Mouse (Mus musculus): ENCODE results near the gene Cts6. TPM values are rescaled to one million over a fixed set of nuclear protein-coding genes. Genes with fewer than 3 reads are reported as not detected.
"Not testable (repeated sequence)": the region's sequence is repeated elsewhere in the genome, so short reads cannot be mapped to it uniquely, and the experiment has no call there.

Gene Cts6
- not detected in 2 replicates for polyA plus RNA-seq (2015; fragmentation: Nextera tagmentation; extraction: Ambion mirVana)

GRCm38 (mm10) chr13:61203310-61203709 is at the start of gene Cts6:
TSS of gene Cts6 (minus strand) at chr13:61203410.
- WGBS, result 81% methylated on average over 3 of the region's 3 CpGs
- peaks cover 3% of the 10 kb centered on the region; the same call in 1 of the 2 replicates for H3K9me3 ChIP-seq (ENCODE audit: control insufficient read depth, low read length)
- no peak within 1 kb of the TSS for H3K27ac ChIP-seq (ENCODE audit: low read length)
- no peak within 1 kb of the TSS for H3K4me2 ChIP-seq (ENCODE audit: low read depth, low read length)
- H3K27me3 ChIP-seq (replicated peaks; ENCODE audit: control insufficient read depth, insufficient read depth, low read length), result no peaks in the 10 kb centered on the region
- H3K4me3 ChIP-seq (ENCODE audit: low read length), result no peak within 1 kb of the TSS
- ATAC-seq, result no peak
- H3K4me1 ChIP-seq (ENCODE audit: control insufficient read depth, insufficient read depth, low read length), result no peaks in the 10 kb centered on the region
- no peak within 1 kb of the TSS for H3K9ac ChIP-seq (ENCODE audit: low read depth, low read length)
- H3K36me3 ChIP-seq (ENCODE audit: control insufficient read depth, insufficient read depth, low read length), result no peaks in the 10 kb centered on the region

GRCm38 (mm10) chr13:61241076-61241947 is 38.1 kb upstream of the Cts6 start:
- 57% methylated on average over 13 of the region's 13 CpGs for WGBS
- no peak for ATAC-seq
- Histone ChIP-seq H3K4me2 (ENCODE audit: low read depth, low read length) (no peak overlapping the region), H3K4me1 (ENCODE audit: control insufficient read depth, insufficient read depth, low read length) (no peaks in the 10 kb centered on the region), H3K9me3 (ENCODE audit: control insufficient read depth, low read length) (no peaks in the 10 kb centered on the region), H3K9ac (ENCODE audit: low read depth, low read length) (no peak overlapping the region), H3K27me3 (replicated peaks; ENCODE audit: control insufficient read depth, insufficient read depth, low read length) (no peaks in the 10 kb centered on the region), H3K27ac (ENCODE audit: low read length) (no peak overlapping the region), H3K4me3 (ENCODE audit: low read length) (no peak overlapping the region), H3K36me3 (ENCODE audit: control insufficient read depth, insufficient read depth, low read length) (no peaks in the 10 kb centered on the region)

- H3K4me2 ChIP-seq (ENCODE audit: low read depth, low read length); H3K27me3 ChIP-seq (replicated peaks; ENCODE audit: control insufficient read depth, insufficient read depth, low read length); H3K9ac ChIP-seq (ENCODE audit: low read depth, low read length); H3K4me3 ChIP-seq (ENCODE audit: low read length); H3K36me3 ChIP-seq (ENCODE audit: control insufficient read depth, insufficient read depth, low read length); H3K4me1 ChIP-seq (ENCODE audit: control insufficient read depth, insufficient read depth, low read length); H3K9me3 ChIP-seq (ENCODE audit: control insufficient read depth, low read length); H3K27ac ChIP-seq (ENCODE audit: low read length); ATAC-seq: not testable (repeated sequence)
- WGBS, result 75% methylated on average over 5 of the region's 5 CpGs
Observed at GRCm38 (mm10) chr13:61185151-61185933, 17.9 kb downstream of the Cts6 start.

- ATAC-seq, result no peak
- Histone ChIP-seq H3K27me3 (replicated peaks; ENCODE audit: control insufficient read depth, insufficient read depth, low read length) (no peaks in the 10 kb centered on the region), H3K4me1 (ENCODE audit: control insufficient read depth, insufficient read depth, low read length) (no peaks in the 10 kb centered on the region), H3K27ac (ENCODE audit: low read length) (no peak overlapping the region), H3K4me3 (ENCODE audit: low read length) (no peak overlapping the region), H3K9me3 (ENCODE audit: control insufficient read depth, low read length) (no peaks in the 10 kb centered on the region), H3K4me2 (ENCODE audit: low read depth, low read length) (no peak overlapping the region), H3K9ac (ENCODE audit: low read depth, low read length) (no peak overlapping the region), H3K36me3 (ENCODE audit: control insufficient read depth, insufficient read depth, low read length) (no peaks in the 10 kb centered on the region)
- 91% methylated on average over 4 of the region's 4 CpGs for WGBS
Observed at GRCm38 (mm10) chr13:61164622-61165021, 38.6 kb downstream of the Cts6 start.

- H3K4me1 ChIP-seq (ENCODE audit: control insufficient read depth, insufficient read depth, low read length), result no peaks in the 10 kb centered on the region
- H3K4me2 ChIP-seq (ENCODE audit: low read depth, low read length), result no peak within 1 kb of the TSS
- H3K36me3 ChIP-seq (ENCODE audit: control insufficient read depth, insufficient read depth, low read length), result no peaks in the 10 kb centered on the region
- H3K9me3 ChIP-seq (ENCODE audit: control insufficient read depth, low read length), result 0 out of 2 replicates have a peak, but pooled peaks cover 2% of the 10 kb centered on the region
- H3K27ac ChIP-seq (ENCODE audit: low read length), result no peak within 1 kb of the TSS
- 79% methylated on average over 1 of the region's 1 CpGs for WGBS
- no peak for ATAC-seq
- no peak within 1 kb of the TSS for H3K4me3 ChIP-seq (ENCODE audit: low read length)
- H3K27me3 ChIP-seq (replicated peaks; ENCODE audit: control insufficient read depth, insufficient read depth, low read length), result no peaks in the 10 kb centered on the region
- H3K9ac ChIP-seq (ENCODE audit: low read depth, low read length), result no peak within 1 kb of the TSS
Observed at GRCm38 (mm10) chr13:61164156-61164555, 39.1 kb downstream of the Cts6 start, which contains the start of gene Ctsr. TSS of gene Ctsr (minus strand) at chr13:61164256.

Other genes starting within 250 kb of the Cts6 start
- gene Ctsj, start 197.5 kb downstream of the Cts6 start, polyA plus RNA-seq (2015; fragmentation: Nextera tagmentation; extraction: Ambion mirVana), result not detected in 2 replicates
- gene Ctsq, start 162.8 kb downstream of the Cts6 start, polyA plus RNA-seq (2015; fragmentation: Nextera tagmentation; extraction: Ambion mirVana), result not detected in 2 replicates
- gene Ctsr, start 39.2 kb downstream of the Cts6 start, polyA plus RNA-seq (2015; fragmentation: Nextera tagmentation; extraction: Ambion mirVana), result not detected in 2 replicates
- not detected in 2 replicates for gene Cts8, start 51.9 kb upstream of the Cts6 start, polyA plus RNA-seq (2015; fragmentation: Nextera tagmentation; extraction: Ambion mirVana)
- gene Gm49398, start 85.4 kb upstream of the Cts6 start, polyA plus RNA-seq (2015; fragmentation: Nextera tagmentation; extraction: Ambion mirVana), result not detected in 2 replicates
- gene Cts7, start 154.8 kb upstream of the Cts6 start, polyA plus RNA-seq (2015; fragmentation: Nextera tagmentation; extraction: Ambion mirVana), result not detected in 2 replicates